Mouse (Mus musculus) myocyte (in vitro differentiated cells): ENCODE results near the gene Masp2. TPM values are rescaled to one million over a fixed set of nuclear protein-coding genes. Genes with fewer than 3 reads are reported as not detected.

Experiments
- H3K27me3 ChIP-seq: one replicate; pipeline ENCODE4 v1.6.1; 2011; ENCODE audit not compliant: control insufficient read depth, insufficient read depth, insufficient read length
- H3K36me3 ChIP-seq: one replicate; pipeline ENCODE4 v1.6.1; 2011; ENCODE audit not compliant: control insufficient read depth, insufficient read depth
- H3K4me2 ChIP-seq: one replicate; pipeline ENCODE4 v1.6.1; 2011; ENCODE audit warnings: low read depth, control low read depth
- H3K4me3 ChIP-seq: one replicate; pipeline ENCODE4 v1.5.1; 2011; ENCODE audit warnings: mild to moderate bottlenecking, control low read depth, moderate library complexity
- H3K79me2 ChIP-seq: one replicate; pipeline ENCODE4 v1.6.1; 2011; ENCODE audit not compliant: control insufficient read depth, insufficient read depth
- H3ac ChIP-seq: one replicate; pipeline ENCODE4 v1.6.1; 2011; ENCODE audit not compliant: control insufficient read depth, insufficient read length
- CEBPB ChIP-seq: IDR thresholded peaks from 2 replicates; pipeline ENCODE4 v1.6.1; 2011; ENCODE audit warnings: mild to moderate bottlenecking, moderate library complexity; ENCODE audit not compliant: poor library complexity, insufficient read depth, severe bottlenecking
- E2F4 ChIP-seq: IDR thresholded peaks from one replicate; pipeline ENCODE4 v1.6.1; 2011; ENCODE audit warnings: mild to moderate bottlenecking, control low read depth, moderate library complexity; ENCODE audit not compliant: insufficient read depth
- MAX ChIP-seq: IDR thresholded peaks from one replicate; pipeline ENCODE4 v1.6.1; 2011; ENCODE audit warnings: low read depth, mild to moderate bottlenecking, control low read depth
- MYOD1 ChIP-seq, 3 experiments: IDR thresholded peaks; one replicate each; pipeline ENCODE4 v1.6.1; 2011; ENCODE audit warnings: control low read depth in 2 of 3, low read depth in 2 of 3, mild to moderate bottlenecking in 2 of 3, moderate library complexity in 1 of 3; ENCODE audit not compliant: insufficient read length in 2 of 3, control insufficient read depth in 1 of 3
- MYOG ChIP-seq, 3 experiments: IDR thresholded peaks; one replicate each; pipeline ENCODE4 v1.6.1; 2011; ENCODE audit warnings: control low read depth in 2 of 3, low read depth in 2 of 3, mild to moderate bottlenecking in 2 of 3; ENCODE audit not compliant: insufficient read length in 2 of 3, control insufficient read depth in 1 of 3, insufficient read depth in 1 of 3
- POLR2A ChIP-seq: IDR thresholded peaks from one replicate; pipeline ENCODE4 v1.6.1; 2011; ENCODE audit warnings: low read depth, mild to moderate bottlenecking, control low read depth, moderate library complexity; ENCODE audit not compliant: insufficient read length
- POLR2AphosphoS2 ChIP-seq: IDR thresholded peaks from one replicate; pipeline ENCODE4 v1.6.1; 2011; ENCODE audit warnings: low read depth, control low read depth; ENCODE audit not compliant: insufficient read length
- REST ChIP-seq: IDR thresholded peaks from one replicate; pipeline ENCODE4 v1.6.1; 2011; ENCODE audit warnings: mild to moderate bottlenecking, control low read depth, moderate library complexity; ENCODE audit not compliant: insufficient read depth, insufficient read length
- SRF ChIP-seq: IDR thresholded peaks from one replicate; pipeline ENCODE4 v1.6.1; 2011; ENCODE audit warnings: low read depth; ENCODE audit not compliant: control insufficient read depth, insufficient read length
- TCF12 ChIP-seq: IDR thresholded peaks from one replicate; pipeline ENCODE4 v1.6.1; 2011; ENCODE audit warnings: mild to moderate bottlenecking, control low read depth; ENCODE audit not compliant: poor library complexity, insufficient read depth, severe bottlenecking
- TCF3 ChIP-seq: IDR thresholded peaks from one replicate; pipeline ENCODE4 v1.6.1; 2011; ENCODE audit warnings: low read depth, control low read depth; ENCODE audit not compliant: insufficient read length
- USF1 ChIP-seq: IDR thresholded peaks from one replicate; pipeline ENCODE4 v1.6.1; 2011; ENCODE audit warnings: low read depth, mild to moderate bottlenecking, control low read depth, moderate library complexity
- polyA plus RNA-seq: library from polyadenylated mRNA; unstranded; fragments of >200 nt; fragmentation: generic; extraction: Trizol; gene quantifications from one replicate; pipeline ENCODE4 v1.2.1, GENCODE M21; 2012; ENCODE audit warnings: missing spikeins

Masp2 gene
- polyA plus RNA-seq, 1 experiment: 0.43 TPM

GRCm38 (mm10) chr4:148632013-148632692 is 29.8 kb downstream of the Masp2 start:
- H3K4me2 ChIP-seq: no peak overlapping the region
- no peaks in the 10 kb centered on the region for H3K79me2 ChIP-seq
- H3K36me3 ChIP-seq: no peaks in the 10 kb centered on the region
- TF ChIP-seq USF1 (no peak), TCF3 (no peak), POLR2AphosphoS2 (no peak), MYOD1 (IDR thresholded peaks at IDR 0.05; ENCODE audit: control insufficient read depth in 1 of 3, insufficient read length in 2 of 3, low read depth in 2 of 3) (no peak), TCF12 (no peak), MYOG (IDR thresholded peaks at IDR 0.05; ENCODE audit: control insufficient read depth in 1 of 3, insufficient read depth in 1 of 3, insufficient read length in 2 of 3, low read depth in 2 of 3) (no peak), MAX (no peak), CEBPB (no peak), E2F4 (no peak), REST (no peak), POLR2A (no peak), SRF (no peak)
- H3K4me3 ChIP-seq: no peak overlapping the region
- no peak overlapping the region for H3ac ChIP-seq
- peaks cover 9% of the 10 kb centered on the region for H3K27me3 ChIP-seq

DNA sequence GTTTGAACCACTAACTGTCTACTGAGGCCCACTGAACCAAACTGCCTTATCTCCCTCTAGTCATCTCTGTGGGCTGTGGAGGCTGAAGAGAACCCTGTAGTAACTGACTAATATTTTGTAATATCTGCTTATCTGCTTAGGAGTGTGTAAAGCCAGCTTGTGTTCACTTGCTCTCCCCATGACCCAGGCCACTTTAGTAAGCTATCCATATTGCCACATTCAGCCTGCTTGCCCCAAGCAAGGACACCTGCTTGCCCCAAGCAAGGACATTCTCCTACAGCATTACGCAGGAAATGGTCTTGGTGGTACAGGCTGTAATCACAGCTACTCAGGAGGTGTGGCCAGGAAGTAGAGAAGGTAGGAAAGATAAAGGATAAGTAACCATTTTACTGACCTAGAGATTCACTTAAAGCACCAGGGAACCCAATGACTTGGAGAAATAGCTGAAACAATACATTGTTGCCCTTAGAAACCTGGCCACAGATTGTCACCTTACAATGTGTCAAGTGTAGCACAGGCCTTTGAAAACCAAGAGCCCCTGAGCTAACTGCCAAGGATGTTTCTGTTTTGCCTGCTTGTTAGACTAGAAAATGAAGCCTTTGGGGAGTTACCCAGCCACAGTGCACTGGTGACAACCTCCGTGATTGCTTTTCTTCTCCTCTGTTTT is 31.2 kb downstream of the Masp2 start:
- Histone ChIP-seq H3ac (no peak overlapping the region), H3K27me3 (peaks cover 9% of the 10 kb centered on the region), H3K4me3 (no peak overlapping the region), H3K4me2 (no peak overlapping the region), H3K79me2 (no peaks in the 10 kb centered on the region), H3K36me3 (no peaks in the 10 kb centered on the region)
- no peak for TF ChIP-seq POLR2AphosphoS2
- TF ChIP-seq SRF: no peak
- no peak for TF ChIP-seq USF1
- TF ChIP-seq CEBPB: no peak

DNA sequence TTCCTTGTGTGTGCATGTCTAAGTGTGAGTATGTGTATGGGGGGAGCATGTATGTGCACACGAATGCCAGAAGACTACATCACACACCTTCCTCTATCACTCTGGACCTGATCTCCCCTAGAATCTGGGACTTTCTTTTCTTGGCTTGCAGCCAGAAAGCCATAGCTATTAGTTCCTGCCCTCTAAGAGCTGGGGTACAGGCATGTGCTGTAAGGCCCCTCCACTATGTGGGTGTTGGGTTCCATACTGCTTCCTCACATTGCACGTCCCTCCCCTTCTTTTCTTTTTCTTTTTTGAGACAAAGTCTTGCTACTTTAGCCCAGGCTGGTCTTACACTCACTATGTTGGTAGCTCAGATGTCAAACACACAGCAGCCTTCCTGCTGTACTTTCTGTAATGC is 33.0 kb downstream of the Masp2 start:
- Histone ChIP-seq H3K79me2 (no peaks in the 10 kb centered on the region), H3K27me3 (peaks cover 9% of the 10 kb centered on the region), H3K36me3 (no peaks in the 10 kb centered on the region), H3K4me2 (no peak overlapping the region), H3K4me3 (no peak overlapping the region), H3ac (no peak overlapping the region)
- TF ChIP-seq POLR2A: no peak
- TF ChIP-seq SRF: no peak
- no peak for TF ChIP-seq MYOG (IDR thresholded peaks at IDR 0.05; ENCODE audit: control insufficient read depth in 1 of 3, insufficient read depth in 1 of 3, insufficient read length in 2 of 3, low read depth in 2 of 3)

DNA sequence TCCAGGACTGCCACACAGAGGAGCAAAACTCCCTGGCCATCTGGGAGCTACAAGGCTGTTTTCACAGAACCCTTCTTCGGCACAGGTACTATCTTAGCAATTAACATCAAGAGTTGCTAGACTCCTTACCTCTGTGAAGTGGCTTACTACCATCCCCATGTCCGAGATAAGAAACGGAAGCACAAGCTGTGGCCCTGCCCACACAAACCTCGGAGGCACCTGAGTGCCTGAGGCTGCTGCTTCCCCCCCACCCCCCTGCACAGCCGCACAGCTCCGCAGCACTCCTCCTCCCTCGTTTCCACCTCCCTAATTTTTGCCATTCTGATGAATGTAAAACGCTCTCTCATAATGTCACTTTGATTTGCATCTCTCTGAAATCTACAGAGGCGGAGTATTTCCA is 35.9 kb downstream of the Masp2 start:
- no peak overlapping the region for H3K4me3 ChIP-seq
- H3ac ChIP-seq: no peak overlapping the region
- TF ChIP-seq MAX: no peak
- no peak for TF ChIP-seq USF1
- no peak for TF ChIP-seq POLR2A
- TF ChIP-seq TCF3: no peak
- TF ChIP-seq MYOG (IDR thresholded peaks at IDR 0.05; ENCODE audit: control insufficient read depth in 1 of 3, insufficient read depth in 1 of 3, insufficient read length in 2 of 3, low read depth in 2 of 3): no peak
- no peak for TF ChIP-seq TCF12
- TF ChIP-seq REST: no peak
- TF ChIP-seq MYOD1 (IDR thresholded peaks at IDR 0.05; ENCODE audit: control insufficient read depth in 1 of 3, insufficient read length in 2 of 3, low read depth in 2 of 3): no peak
- TF ChIP-seq SRF: no peak
- TF ChIP-seq E2F4: no peak
- TF ChIP-seq POLR2AphosphoS2: no peak
- no peak for TF ChIP-seq CEBPB
- no peaks in the 10 kb centered on the region for H3K79me2 ChIP-seq
- no peaks in the 10 kb centered on the region for H3K36me3 ChIP-seq
- no peak overlapping the region for H3K4me2 ChIP-seq
- H3K27me3 ChIP-seq: peaks cover 9% of the 10 kb centered on the region

DNA sequence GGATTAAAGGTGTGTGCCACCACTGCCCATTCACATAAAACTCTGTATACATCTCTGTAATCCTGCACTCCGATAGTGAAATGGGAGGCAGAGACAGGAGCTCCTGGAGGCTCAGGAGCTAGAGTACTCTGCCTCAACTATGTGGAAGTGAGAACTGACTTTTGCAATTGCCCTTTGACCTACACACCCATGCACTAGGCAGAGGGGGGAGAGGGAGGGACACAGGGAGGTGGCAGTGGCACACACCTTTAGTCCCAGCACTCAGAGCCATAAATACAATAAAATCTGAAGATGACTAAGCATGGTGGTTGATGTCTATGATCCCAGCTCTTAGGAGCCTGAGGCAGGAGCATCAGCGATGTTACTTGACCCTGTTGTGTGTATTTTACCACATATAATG is 37.1 kb downstream of the Masp2 start:
- no peaks in the 10 kb centered on the region for H3K79me2 ChIP-seq

More for the DNA sequence above, 37.1 kb downstream of the Masp2 start:
- H3ac ChIP-seq: no peak overlapping the region
- TF ChIP-seq SRF (no peak), POLR2A (no peak)
- H3K4me2 ChIP-seq: no peak overlapping the region
- peaks cover 9% of the 10 kb centered on the region for H3K27me3 ChIP-seq
- no peak overlapping the region for H3K4me3 ChIP-seq
- H3K36me3 ChIP-seq: no peaks in the 10 kb centered on the region
